Comparison of ENCODE assay signal across 22 mouse cellular contexts in the genomic region with DNA sequence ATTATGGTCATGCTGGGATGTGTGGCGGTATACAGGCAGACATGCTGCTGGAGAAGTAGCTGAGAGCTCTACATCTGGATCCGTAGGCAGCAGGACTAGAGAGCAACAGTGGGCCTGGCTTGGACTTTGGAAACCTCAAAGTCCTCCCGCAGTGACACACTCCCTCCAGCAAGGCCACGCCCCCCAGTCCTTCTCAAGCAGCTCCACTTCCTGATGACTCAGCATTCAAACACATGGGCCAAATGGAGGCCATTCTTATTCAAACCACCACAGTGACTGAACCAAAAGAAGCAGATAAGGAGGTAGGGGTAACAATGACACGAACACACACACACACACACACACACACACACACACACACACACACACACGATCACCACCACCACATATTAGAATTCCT. TPM values are rescaled to one million over a fixed set of nuclear protein-coding genes. Genes with fewer than 3 reads are reported as not detected.
DNase-seq lines count a peak whose midpoint lies in the region; ATAC-seq and TF ChIP-seq lines count a peak whose summit lies in the region.
"Had no signal": no experiment of that assay in that cellular context is flagged by ENCODE, and none has a peak within 500 bp of the region (broad histone marks: within the 10 kb centered on the region; RNA-seq: fewer than 3 reads in every experiment).

No protein-coding gene starts in this region.

- H3K4me1 ChIP-seq in spleen, adult 2 months (ENCODE audit: control insufficient read depth, insufficient read depth, insufficient read length) = peaks cover 28% of the 10 kb centered on the region
- H3K4me1 ChIP-seq in hindbrain, embryonic 13.5 days (replicated peaks) = peaks cover 15% of the 10 kb centered on the region

- H3K36me3 ChIP-seq in spleen, adult 2 months (ENCODE audit: control insufficient read depth, insufficient read depth, low read length) = peaks cover 9% of the 10 kb centered on the region
- H3K36me3 ChIP-seq in hindbrain, embryonic 13.5 days = peaks cover 7% of the 10 kb centered on the region; the same call in 1 of the 2 replicates
- H3K36me3 ChIP-seq: hindbrain, embryonic 12.5 days had no signal

- 0 out of 2 replicates have a peak, but pooled peaks cover 4% of the 10 kb centered on the region for H3K9me3 ChIP-seq in hindbrain, embryonic 13.5 days
- H3K9me3 ChIP-seq: forebrain, embryonic 13.5 days; hindbrain, embryonic 12.5 days had no signal

- ATAC-seq in hindbrain, embryonic 13.5 days (ENCODE audit: low FRiP score) = no peak
- ATAC-seq: forebrain, embryonic 13.5 days; forebrain, embryonic 16.5 days; hindbrain, embryonic 16.5 days; inflammation-experienced regulatory T-cells, adult 6 months had no signal

- no peak for TF ChIP-seq POLR2A in spleen, adult 2 months (IDR thresholded peaks at IDR 0.05; ENCODE audit: low read depth, low read length)

- H3K27ac ChIP-seq in spleen, adult 2 months (ENCODE audit: insufficient read depth, low read length) = 0 out of 2 replicates have a peak overlapping the region, but pooled peaks have one; percentile 19
- H3K27ac ChIP-seq in hindbrain, embryonic 13.5 days = no peak overlapping the region
- H3K27ac ChIP-seq: forebrain, embryonic 10.5 days; forebrain, embryonic 13.5 days; gastrocnemius, adult 2 months; hindbrain, embryonic 12.5 days had no signal

- H3K27me3 ChIP-seq in spleen, adult 2 months (ENCODE audit: control insufficient read depth, insufficient read depth, low read length) = no peaks in the 10 kb centered on the region
- no peaks in the 10 kb centered on the region for H3K27me3 ChIP-seq in hindbrain, embryonic 13.5 days
- H3K27me3 ChIP-seq: forebrain, embryonic 13.5 days; hindbrain, embryonic 12.5 days had no signal

- H3K9ac ChIP-seq in hindbrain, embryonic 13.5 days = no peak overlapping the region
- H3K9ac ChIP-seq: forebrain, embryonic 13.5 days; hindbrain, embryonic 12.5 days had no signal

- no peak overlapping the region for H3K4me3 ChIP-seq in spleen, adult 2 months (ENCODE audit: extremely low read depth, insufficient read depth, insufficient read length)
- no peak overlapping the region for H3K4me3 ChIP-seq in hindbrain, embryonic 13.5 days
- H3K4me3 ChIP-seq: forebrain, embryonic 10.5 days; forebrain, embryonic 13.5 days; gastrocnemius, adult 2 months; hindbrain, embryonic 12.5 days had no signal

- DNase-seq in spleen, adult 2 months (ENCODE audit: low read depth in 1 of 2, low spot score in 2 of 2) = no peak
- no peak for DNase-seq in spleen, postnatal 10 days (ENCODE audit: low spot score in 2 of 2)
- peak; percentile 2 for DNase-seq in 3T3-L1 (ENCODE audit: low read depth, low spot score)
- DNase-seq in ES-CJ7 (ENCODE audit: low read depth, low spot score) = peak; percentile 24
- peak; percentile 28 for DNase-seq in ZHBTc4 (ENCODE audit: low read depth, low spot score)
- no peak for DNase-seq in kidney, adult 18-20 months
- DNase-seq: adrenal gland, postnatal 10 days; adrenal gland, postnatal 36 days; cerebellum, adult 18-20 months; cerebellum, adult 9-10 months; cerebellum, postnatal 14 days; gastrocnemius, adult 2 months; gastrocnemius, postnatal 14 days; heart, adult 11 months had no signal

- no peak for TF ChIP-seq CTCF in spleen, adult 2 months (IDR thresholded peaks at IDR 0.05; ENCODE audit: extremely low read depth, insufficient read depth, insufficient read length, insufficient replicate concordance)

- H3K4me2 ChIP-seq in hindbrain, embryonic 13.5 days = no peak overlapping the region
- H3K4me2 ChIP-seq: forebrain, embryonic 13.5 days; heart, embryonic 11.5 days; hindbrain, embryonic 12.5 days had no signal

- 93% methylated on average over 6 of the region's 6 CpGs for WGBS in spleen, adult 2 months
- WGBS in hindbrain, embryonic 13.5 days = 96% methylated on average over 6 of the region's 6 CpGs

RNA-seq across cellular contexts. Expression of a gene that starts 17.7 kb away (rescaled TPM):
- 67.4 and 101 TPM in 2 replicates for polyA plus RNA-seq in spleen, adult 2 months (2012; rRNA removed)
- 14.2 and 17.0 TPM in 2 replicates for polyA plus RNA-seq in hindbrain, embryonic 13.5 days (2015; fragmentation: Nextera tagmentation; extraction: Ambion mirVana)

Comparison
In these comparisons a context has a peak if more than half of its experiments do, and no peak if none do; other contexts are left out.
1. DNase-seq: peak in 3T3-L1 (single experiment), ES-CJ7 (single experiment) and ZHBTc4 (single experiment); none in spleen, adult 2 months (0 of 2), spleen, postnatal 10 days (0 of 2) and kidney, adult 18-20 months (single experiment).